Mouse (Mus musculus): ENCODE measurements at regions not wholly inside any gene's neighbourhood (a gene's known extent, or its start where the extent isn't known, plus 50 kb on each side); places are given as distances from the start of the nearest gene placed in this dataset.

- no peak for DNase-seq (ENCODE audit: low spot score)
These were observed 853.6 kb downstream of the Stpg2 start for GRCm38 (mm10) chr3:140059102-140059501.

- no peak for DNase-seq (ENCODE audit: low spot score)
These were observed 854.1 kb downstream of the Stpg2 start for GRCm38 (mm10) chr3:140059522-140060110.

GRCm38 (mm10) chr3:140061769-140062381 lies 856.4 kb downstream of the Stpg2 start:
- DNase-seq (ENCODE audit: low spot score) = no peak

- no peak for DNase-seq (ENCODE audit: low spot score)
These were observed 857.4 kb downstream of the Stpg2 start for GRCm38 (mm10) chr3:140062880-140063279.

- no peak for DNase-seq (ENCODE audit: low spot score)
These were observed 878.8 kb downstream of the Stpg2 start for GRCm38 (mm10) chr3:140084333-140084732.

GRCm38 (mm10) chr3:140085385-140085784 lies 879.9 kb downstream of the Stpg2 start:
- DNase-seq (ENCODE audit: low spot score) = no peak

- DNase-seq (ENCODE audit: low spot score) = no peak
These were observed 882.5 kb downstream of the Stpg2 start for GRCm38 (mm10) chr3:140088019-140088418.

- DNase-seq (ENCODE audit: low spot score) = no peak
These were observed 886.4 kb downstream of the Stpg2 start for GRCm38 (mm10) chr3:140091900-140092299.

- no peak for DNase-seq (ENCODE audit: low spot score)
These were observed 891.5 kb downstream of the Stpg2 start for GRCm38 (mm10) chr3:140096854-140097540.

- no peak for DNase-seq (ENCODE audit: low spot score)
These were observed 903.9 kb downstream of the Stpg2 start for GRCm38 (mm10) chr3:140109401-140109800.

GRCm38 (mm10) chr3:140111414-140112172 lies 906.1 kb downstream of the Stpg2 start:
- DNase-seq (ENCODE audit: low spot score) = no peak

GRCm38 (mm10) chr3:140115116-140115515 lies 909.6 kb downstream of the Stpg2 start:
- no peak for DNase-seq (ENCODE audit: low spot score)

- DNase-seq (ENCODE audit: low spot score) = no peak
These were observed 921.8 kb downstream of the Stpg2 start for GRCm38 (mm10) chr3:140127310-140127709.

- no peak for DNase-seq (ENCODE audit: low spot score)
These were observed 923.7 kb downstream of the Stpg2 start for GRCm38 (mm10) chr3:140129065-140129778.

- DNase-seq (ENCODE audit: low spot score) = no peak
These were observed 938.4 kb downstream of the Stpg2 start for GRCm38 (mm10) chr3:140143900-140144299.

- DNase-seq (ENCODE audit: low spot score) = no peak
These were observed 941.9 kb downstream of the Stpg2 start for GRCm38 (mm10) chr3:140147158-140147933.

- peak; percentile 12 for DNase-seq (ENCODE audit: low spot score)
These were observed 945.0 kb downstream of the Stpg2 start for GRCm38 (mm10) chr3:140150530-140150951.

GRCm38 (mm10) chr3:140179471-140179870 lies 974.0 kb downstream of the Stpg2 start:
- DNase-seq (ENCODE audit: low spot score) = peak; percentile 80

GRCm38 (mm10) chr3:140182690-140183089 lies 977.2 kb downstream of the Stpg2 start:
- no peak for DNase-seq (ENCODE audit: low spot score)

GRCm38 (mm10) chr3:140184899-140185525 lies 979.5 kb downstream of the Stpg2 start:
- DNase-seq (ENCODE audit: low spot score) = no peak

- no peak for DNase-seq (ENCODE audit: low spot score)
These were observed 1000.4 kb downstream of the Stpg2 start for GRCm38 (mm10) chr3:140205914-140206313.

All from layer of hippocampus, adult 11-12 months (tissue).